Mouse (Mus musculus) right cerebral cortex, postnatal 36 days (tissue): Measurements from ENCODE around the gene Tmem132c.

Experiments used
- DNase-seq, 2 experiments: peaks; one replicate each; pipeline ENCODE4 v3.0.0; 2022; ENCODE audit warnings: low spot score in 2 of 2, mixed read lengths in 1 of 2

Gene Tmem132c

DNA sequence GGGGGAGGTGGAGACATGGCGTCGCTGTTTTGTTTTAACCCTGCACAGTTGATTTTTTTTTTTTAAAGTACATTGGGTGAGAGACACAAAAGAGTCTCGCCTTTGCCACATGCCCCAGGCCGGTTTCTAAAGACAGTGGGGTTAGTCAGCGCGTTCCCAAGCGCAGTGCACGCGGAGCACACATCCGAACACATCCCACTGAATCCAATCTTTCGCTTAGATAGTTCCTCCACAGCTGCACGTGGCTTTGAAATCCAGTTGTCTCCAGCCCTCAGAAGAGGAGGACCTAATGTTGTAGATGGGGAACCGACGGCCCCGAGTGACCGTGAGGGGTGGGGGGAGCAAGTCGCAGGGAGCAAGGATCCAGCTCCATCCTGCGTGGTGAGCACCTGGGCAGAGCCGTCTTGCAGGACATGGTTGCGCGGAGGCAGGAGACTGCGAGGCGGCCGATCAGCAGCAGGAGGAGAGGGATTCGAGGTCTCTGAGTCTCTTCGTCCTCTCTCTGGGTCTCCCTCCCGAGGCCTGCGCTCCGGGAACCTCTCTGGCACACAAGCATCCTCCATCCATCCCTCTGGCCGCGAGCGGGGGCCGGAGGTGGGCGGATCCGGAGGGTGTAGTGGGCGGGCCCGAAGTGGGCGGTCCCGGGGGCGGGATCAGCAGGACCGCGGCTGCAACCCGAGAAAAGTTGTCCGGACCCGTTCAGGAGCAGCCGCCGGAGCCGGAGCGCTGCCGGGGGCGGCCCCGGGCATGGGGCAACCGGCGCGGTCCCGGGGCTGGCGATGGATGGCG lies at the start of gene Tmem132c:
Tmem132c (plus strand) TSS at position 673 of the 789 bp plus-strand sequence.
- peak in 1 of 2 experiments; percentile 28 for DNase-seq

DNA sequence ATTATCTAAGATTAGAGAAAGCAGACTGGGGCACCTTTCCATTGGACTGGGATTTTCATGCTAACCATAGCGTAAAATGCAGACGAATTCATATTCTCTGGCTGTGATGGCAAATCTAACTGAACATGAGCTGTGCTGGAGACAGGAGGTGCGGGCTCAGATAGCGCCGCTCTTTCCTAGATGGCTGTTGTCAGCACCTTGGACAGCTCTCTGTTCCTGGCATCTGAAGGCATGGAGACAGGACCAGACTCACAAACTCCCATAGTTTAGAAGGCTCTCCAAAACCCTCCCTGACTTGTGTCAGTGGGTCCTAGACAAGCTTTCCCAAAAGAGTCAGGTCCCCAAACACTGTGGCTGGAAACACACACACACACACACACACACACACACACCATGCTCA lies 49.7 kb upstream of the Tmem132c start:
- no peak for DNase-seq

DNA sequence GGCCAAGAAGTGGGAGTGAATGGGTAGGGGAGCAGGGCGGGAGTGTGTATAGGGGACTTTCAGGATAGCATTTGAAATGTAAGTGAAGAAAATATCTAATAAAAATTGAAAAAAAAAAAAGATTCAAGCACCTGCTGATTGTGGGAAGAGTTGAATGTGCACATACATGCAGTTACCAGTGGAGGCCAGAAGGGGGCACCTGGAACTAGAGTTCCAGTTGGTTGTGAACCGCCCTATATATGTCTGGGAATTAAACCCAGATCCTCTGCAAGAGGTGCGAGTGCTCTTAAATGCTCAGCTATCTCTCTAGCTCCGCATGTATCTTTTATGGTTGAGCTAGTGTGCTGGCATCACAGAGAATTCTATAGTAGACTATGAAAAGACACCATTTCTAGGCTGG lies 42.8 kb upstream of the Tmem132c start:
- no peak for DNase-seq

DNA sequence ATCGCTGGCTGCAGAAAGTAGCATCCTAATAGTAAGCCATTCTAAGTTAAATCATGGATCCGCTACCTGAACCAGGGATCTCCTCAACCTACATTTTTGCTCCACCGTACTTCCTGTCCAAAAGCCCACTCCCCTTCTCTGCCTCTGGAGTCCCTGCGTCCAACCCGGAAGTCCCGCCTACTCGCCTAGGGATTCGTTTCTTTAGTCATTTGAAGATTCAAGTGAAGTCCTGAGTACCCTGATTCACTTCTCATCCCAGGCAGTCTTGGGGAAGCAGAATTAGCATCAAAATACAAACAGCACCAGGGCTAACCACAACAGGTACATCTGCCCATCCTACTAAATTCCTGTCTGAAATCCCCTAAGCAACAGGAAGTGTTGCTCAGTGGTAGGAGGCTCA lies 36.7 kb upstream of the Tmem132c start:
- no peak for DNase-seq

DNA sequence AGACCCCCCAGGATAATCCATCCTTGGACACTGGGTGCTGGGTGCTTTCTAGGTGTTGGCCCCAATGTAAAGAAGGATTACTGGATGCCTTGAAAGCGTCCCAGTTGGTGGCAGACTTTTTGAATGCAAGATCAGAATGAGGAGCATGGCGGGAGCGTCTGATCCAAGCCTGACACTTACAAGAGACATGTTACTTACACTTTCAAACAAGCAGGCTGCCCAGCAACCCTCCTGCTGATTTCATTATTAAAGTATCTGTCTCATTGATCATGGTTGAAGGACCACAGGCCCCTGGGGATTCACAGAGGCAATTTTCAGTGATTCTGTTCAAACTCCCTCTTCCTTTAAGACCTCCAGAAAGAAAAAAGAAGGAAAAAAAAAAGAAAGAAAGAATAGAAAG lies 25.2 kb upstream of the Tmem132c start:
- DNase-seq: no peak

DNA sequence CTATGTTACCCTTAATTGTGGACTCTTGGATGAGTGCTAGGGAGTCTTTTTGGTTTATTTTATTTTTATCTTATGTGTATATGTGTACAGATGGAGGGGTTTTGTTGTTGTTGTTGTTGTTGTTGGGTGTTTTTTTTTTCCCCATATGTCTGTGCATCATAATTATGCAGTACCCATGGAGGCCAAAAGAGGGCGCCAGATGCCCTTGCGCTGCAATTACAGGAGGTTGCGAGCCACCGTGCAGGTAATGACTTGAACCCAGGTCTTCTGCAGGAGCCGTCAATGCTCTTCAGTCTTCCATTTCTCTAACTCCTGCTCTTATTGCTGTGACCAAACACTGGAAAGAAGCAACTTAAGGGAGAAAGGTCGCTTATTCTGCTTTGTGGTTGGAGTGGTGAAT lies 23.9 kb upstream of the Tmem132c start:
- DNase-seq: no peak

DNA sequence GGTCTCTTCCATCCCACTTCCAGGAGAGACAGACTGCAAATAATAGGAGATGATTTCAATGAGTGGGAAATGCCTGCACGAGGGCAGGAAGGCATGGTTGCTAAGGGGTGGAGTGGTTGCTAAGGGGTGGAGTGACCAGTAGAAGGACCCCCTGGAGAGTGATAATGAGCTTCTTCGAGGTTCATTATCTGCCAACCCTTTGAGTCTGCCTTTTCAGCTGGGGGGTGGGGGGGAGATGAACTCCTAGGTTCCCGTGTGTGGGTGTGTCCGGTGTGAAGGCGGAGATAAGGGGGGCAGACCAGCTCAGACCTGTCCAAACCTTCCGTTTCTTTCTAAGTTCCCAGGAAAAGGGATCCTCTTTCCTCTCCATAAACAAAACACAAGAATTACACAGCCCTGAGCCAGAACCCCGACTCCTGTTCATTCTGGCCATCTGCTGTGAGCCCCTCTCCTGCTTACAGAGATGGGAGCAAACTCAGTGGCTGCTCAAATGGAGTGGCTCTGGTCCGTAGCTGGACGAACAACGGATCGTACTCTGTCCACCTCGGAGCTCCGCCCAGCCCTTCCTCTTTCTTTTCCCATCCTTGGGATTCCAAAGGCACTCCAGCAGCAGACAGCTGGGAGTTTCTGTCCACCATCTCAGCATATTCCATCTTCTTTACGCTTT lies 13.5 kb upstream of the Tmem132c start:
- DNase-seq: no peak

DNA sequence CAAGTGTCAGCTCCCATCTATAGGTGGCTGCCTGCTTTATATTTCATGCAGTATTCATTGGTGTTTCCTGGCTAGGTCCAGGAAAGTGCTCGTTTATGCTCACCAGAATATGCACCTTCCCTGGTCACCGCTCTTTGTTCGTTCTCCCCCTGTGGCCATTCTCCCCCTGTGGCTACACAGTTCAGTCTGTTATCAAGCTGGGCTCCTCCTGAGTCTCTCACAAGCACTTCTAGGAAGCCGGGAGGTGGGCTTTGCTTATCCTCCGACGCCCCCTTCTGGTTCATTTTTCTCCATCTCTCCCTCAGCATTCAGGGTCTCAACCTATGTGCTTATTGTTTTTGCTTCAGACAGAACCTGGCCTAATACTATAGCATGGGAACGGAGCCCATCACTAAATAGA lies 6.9 kb upstream of the Tmem132c start:
- no peak for DNase-seq

DNA sequence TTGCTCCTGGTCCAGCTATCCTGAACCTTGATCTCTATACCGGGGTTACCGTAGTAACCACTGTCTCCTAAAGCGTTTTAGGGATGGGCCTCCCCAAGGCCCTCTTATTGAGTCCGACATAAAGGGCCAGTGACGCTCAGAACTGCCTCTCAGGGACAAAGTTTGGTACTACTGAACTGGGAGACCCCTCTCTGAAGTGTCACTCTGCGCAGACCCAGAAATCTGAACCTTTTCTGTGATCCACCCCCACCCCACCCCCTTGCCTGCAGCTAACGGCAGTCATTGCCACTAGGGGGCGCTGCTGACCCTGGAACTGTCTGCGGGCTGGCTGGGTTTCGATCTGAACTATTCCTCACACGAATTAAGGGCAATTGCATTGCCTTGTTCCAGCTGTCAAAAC lies 6.4 kb upstream of the Tmem132c start:
- DNase-seq: peak; percentile 25 to 64

DNA sequence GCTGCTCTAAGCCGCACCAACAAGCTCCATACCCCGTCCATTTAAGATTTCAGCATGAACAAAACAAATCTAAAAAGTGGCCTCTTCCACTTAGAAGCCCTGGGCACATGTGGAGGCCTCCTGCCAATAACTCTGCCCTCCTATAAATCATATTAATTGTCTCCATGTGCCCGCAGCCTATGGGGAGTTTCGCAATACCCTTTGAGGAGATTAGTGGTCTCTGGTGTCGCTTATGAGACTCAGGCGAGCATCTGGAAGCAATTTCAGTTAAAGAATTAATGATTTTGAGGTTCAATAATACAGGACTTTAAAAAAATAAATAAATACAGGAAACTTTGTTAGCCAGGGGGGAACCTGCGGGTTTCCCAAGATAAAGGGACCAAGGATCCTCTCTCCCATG lies 1.9 kb upstream of the Tmem132c start:
- DNase-seq: no peak

DNA sequence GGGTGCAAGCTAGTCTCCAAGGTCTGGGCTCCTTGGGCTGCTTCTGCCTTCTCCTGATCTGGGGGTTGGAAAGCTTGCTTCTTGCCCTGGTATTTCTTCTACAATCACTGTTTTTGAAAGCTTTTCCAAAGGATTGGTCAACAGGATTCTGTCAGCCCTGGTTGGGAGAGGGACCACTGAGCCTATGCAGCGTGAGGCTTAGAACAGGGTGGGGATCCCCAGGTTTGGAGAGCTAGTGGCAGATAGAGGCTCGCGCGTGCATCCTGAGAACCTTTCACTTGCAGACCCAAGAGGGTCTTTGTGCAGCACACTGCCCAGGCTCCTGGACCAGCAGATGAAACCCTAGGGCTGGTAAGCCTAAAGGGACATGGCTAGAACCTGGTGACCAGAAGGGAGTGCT lies 962 bp upstream of the Tmem132c start:
- no peak for DNase-seq

DNA sequence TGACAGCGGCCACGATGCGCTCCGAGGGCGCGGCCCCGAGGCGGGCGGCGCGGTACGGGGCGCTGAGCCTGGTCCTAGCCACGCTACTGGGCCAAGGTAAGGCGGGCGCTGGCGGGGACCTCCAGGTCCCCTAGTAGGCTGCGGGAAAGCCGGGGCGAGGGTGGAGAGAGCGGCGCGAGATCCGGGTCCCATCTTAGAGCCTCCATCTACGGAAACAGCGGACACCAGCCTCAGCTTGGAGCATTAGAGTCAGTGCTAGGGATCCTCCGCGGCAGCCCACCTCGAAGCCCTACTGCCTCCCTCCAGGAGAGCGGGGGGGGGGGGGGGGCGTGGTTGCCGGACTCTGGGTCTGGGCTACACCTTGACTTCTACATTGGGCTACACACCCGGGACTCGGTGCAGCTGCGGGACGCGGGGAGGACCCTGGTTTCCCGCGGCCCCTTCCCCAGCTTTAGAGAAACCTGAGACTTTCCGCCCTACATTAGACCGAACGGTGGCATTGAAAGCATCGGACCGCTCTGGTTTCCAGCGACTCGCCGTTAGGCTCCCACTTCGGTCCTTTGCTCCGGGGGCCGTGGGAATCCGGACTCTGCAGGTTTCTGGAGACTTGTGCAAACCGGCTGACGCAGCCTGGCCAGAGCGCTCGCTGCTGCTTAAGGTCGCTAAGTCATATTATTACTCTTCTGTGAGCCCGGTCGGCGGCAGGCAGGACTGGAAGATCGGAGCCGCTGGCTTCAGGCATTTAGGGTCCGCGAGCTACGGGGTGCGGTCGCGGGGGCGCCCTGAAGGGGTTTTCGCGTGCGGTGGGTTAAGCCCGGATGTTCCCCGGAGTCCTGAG lies 536 bp downstream of the Tmem132c start:
- DNase-seq: no peak

DNA sequence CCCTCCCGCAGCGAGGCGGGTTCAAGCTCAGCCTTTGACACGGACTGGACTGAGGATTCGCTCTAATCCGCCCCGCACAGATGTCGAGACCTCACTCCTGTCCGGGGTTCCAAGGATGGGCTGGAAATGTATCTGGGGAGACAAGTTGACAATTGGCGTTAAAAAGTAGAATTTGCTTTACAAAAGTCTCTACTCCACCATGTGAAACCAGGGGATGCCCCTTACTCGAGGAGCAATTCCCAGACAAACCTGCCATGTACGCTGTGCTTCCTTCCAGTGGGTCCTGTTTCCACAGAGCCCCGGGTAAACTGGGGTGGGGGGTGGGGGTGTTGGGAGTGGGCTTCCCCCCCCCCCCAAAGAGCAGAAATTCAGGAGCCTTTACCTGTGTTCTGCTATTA lies 1.2 kb downstream of the Tmem132c start:
- DNase-seq: no peak

DNA sequence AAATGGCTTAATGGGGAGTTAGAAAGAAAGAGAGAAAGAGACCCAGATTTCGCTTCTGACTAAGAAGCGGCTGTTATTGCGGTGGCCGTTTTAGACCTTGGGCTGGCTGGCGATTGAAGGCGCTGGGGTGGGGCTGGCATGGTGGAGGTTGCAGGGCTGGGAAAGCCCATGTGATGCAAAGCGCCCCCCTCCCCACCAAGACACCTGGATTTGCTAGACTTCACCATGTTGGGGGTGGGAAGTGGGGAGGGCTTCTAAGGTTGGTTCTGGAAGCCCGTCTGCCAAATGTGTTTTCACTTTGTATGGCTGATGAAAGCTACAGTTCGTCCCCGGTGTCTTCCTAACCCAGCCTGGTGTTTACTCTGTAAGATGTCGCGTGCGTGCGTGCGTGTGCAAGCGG lies 1.6 kb downstream of the Tmem132c start:
- no peak for DNase-seq

DNA sequence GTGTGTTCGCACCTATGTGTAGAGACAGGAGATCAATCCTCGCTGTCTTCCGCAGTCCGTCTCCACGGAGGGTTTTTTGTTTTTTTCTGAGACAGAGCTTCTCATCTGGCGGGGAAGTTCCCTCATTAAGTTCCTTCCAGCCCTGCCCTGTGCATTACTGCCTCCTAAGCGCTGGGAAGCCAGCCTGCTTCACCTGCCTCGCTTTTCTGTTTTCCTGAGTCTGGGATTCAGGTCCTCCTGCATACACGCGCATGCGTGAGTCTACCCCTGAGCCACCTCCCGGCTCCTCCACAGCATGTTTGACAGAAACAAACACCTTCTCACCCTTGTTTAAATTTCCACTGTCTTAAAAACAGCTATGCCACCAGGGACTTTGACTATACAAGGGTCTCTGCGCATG lies 2.0 kb downstream of the Tmem132c start:
- no peak for DNase-seq

DNA sequence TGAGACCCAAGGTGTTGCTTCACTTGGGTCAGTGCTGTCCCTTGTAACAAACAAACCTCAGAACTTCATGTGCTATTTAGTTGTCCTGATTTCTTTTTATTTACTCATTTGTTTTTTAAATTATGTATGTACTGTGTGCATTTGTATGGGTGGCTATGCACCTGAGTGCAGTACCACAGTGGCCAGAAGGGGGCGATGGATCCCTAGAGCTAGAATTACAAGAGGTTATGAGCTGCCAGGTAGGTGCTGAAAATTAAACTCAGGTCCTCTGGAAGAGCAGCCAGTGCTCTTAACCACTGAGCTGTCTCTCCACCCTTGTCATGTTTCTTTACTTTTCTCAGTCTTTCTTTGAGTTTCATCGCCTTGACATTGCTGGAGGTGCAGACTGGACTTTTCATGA lies 11.7 kb downstream of the Tmem132c start:
- no peak for DNase-seq

DNA sequence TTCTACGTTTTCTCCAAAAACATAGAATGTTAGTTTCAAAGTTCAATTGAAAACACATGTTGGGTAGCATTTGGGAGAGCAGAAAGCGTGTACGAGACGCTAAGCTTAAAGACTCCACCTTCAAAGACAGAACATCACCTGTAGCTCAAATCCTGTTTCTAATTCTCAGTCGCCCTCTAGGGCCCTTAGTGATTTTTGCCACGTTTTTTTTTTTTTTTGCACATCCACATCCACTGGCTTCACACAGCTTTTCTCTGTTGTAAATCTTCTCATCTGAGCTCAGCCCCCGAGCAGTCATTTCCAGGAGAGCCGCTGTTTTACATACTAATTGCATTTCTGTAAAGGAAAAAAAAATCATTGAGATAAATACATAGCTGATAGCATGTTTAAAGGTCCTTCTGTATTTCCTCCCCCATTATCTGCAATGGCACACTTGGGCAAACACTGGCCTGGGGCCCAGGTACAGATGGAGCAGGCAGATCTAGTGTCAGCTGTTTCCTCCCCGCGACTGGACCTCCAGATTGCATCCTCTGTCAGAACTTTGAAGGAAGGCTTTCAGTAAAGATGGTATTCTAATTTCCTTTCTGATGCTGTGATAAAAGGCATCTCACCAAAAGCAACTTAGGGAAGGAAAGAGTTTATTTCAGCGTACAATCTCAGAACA lies 15.5 kb downstream of the Tmem132c start:
- no peak for DNase-seq

DNA sequence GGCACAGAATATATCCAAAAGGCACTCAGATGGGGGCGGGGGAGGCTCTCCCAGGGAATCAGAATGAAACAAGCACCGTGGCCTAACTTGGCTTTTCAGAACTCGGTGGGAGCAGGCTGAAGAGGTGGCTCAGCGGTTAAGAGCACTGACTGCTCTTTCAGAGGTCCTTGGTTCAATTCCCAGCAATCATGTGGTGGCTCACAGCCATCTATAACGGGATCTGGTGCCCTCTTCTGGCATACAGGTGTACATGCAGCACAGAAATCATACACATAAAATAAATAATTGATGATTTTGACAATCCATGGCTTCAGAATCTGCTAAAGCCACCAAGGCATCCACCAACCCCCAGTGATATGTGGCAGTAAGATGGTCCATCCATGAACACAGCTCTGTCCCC lies 20.5 kb downstream of the Tmem132c start:
- no peak for DNase-seq

DNA sequence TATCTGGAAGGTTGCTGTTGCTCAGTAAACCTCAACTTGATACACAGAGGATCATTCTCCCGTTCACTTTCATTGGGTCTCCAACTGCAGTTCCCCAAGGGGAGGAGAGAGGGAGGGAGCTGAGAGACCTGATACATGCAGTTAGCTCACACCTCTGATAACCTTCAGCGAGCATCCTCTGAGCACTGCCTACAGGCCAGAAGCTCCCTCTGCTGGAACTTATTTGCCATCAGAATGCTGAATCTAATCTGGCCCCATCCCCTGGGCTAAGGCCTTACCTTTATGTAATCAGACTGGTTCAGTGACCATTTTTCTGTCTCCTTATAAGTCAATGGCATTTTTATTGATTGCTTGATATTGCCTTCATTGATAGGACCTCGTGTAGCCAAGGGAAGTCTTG lies 29.5 kb downstream of the Tmem132c start:
- no peak for DNase-seq

DNA sequence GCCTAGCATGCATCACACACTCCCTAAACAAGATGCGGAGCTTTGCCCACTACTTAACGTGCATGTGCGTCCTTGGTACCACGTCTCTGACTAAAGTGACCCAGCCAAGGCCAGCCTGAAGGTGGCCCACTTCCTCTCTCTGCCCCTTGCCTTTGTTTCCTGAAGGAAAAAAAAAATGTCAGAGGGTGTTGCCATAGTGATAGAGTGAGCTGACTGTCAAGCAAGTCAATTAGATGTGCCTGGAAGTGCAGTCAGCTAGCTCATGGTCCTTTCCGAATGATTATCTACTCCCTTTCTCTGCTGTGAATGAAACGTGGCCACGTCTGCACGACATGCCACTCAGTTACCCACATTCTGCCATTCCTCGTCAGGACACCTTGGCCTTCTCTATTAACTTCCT lies 37.9 kb downstream of the Tmem132c start:
- no peak for DNase-seq

DNA sequence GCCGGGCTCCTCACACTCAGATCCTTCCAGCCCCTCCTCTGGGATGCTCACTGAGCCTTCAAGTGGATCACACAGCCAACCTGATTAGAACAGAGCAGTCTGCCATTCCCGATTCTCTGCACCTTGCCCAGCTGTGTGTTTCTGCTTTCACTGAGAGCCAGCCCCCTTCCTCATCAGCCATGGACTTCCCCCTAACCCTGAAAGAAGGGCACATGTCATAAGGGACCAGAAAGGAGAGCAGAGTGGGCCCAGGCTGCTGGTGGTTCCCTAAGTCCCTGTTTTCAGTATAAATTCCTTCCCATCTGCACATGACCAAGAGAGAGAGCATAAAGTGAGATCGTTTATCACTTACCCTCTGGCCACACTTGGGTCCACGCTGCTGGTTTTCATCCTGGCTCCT lies 39.6 kb downstream of the Tmem132c start:
- DNase-seq: no peak

DNA sequence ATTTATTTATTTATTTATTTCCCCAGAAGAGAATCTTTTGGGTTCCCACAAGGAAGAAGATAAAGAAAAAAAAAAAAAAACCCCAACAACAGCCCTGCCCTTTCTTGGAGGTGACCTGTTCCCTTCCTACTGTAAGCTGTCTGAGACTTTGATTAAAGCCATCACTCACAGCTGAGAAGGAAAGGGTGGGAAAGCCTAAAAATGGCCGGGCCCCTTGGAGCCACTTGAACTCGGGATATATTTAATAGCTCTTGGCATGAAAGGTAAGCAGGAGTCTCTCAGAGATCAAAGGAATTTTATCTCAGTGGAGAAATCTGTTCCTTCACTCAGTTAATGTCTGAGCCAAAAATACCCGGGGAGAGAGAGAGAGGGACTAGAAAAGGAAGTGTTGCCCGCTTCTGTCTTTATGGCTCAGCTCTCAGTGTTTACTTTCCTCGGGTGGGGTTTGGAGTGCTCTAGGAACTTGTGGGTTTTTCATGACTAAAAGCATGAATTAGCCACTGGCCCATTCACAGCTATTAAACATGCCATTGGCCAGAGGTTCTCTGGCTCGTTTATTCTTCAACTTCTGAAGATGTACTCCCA lies 41.0 kb downstream of the Tmem132c start:
- no peak for DNase-seq
